Mouse (Mus musculus) heart, postnatal 14 days (tissue): Measurements from ENCODE around the gene Cavin4. TPM values are rescaled to one million over a fixed set of nuclear protein-coding genes. Genes with fewer than 3 reads are reported as not detected.

ENCODE experiments used
- DNase-seq, 2 experiments: peaks; one replicate each; pipeline ENCODE4 v3.0.0; 2021 to 2022
- intact Hi-C: fragments of 180-260 bp; cut with DNase I; formaldehyde crosslinking; loops from one replicate; pipeline ENCODE4 v1.15.1; 2025
- total RNA-seq, 2 experiments: library from RNA; stranded (reverse); gene quantifications; 2 replicates each; pipeline ENCODE4 v1.2.3; 2021

Gene Cavin4
- total RNA-seq, 2 experiments from 2014 or later: 72.1 to 85.4 TPM

DNA sequence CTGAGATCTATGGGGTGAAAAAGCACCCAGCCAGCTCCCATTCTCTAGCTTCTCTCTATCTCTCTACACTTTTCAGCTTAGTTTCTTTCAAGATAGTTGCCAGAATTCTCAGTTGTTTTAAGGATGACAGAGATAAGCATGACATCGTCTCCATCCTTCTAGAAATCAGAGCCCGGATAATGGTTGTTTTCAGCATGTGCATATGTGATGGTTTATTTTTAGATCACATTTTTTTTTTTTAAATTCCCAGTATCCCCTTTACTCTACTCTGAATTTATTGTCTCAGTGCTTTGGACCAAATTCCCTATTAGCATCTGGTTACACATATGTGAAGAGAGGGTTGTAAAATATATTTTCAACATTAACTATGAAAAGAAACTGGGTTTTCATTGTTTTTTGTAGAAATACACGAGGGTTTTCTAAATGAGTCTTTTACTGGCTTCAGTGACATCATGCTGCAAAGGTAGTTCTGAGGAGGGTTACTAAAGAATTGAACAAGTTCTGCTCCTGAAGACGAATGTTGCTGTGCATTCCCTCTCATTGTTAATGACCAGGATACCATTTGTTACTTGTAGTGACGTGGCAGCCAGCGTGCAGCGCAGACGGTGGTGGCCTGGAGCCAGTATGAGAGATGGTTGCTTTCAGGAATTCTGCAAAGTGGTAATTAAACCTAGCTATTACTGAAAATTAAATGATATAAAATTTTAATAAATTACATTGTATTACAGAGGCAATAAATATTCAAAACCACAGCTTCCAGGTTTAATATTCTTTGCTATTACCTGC, 52.7 kb downstream of the Cavin4 start:
- intact Hi-C loops: no loop called here
- DNase-seq: no peak

DNA sequence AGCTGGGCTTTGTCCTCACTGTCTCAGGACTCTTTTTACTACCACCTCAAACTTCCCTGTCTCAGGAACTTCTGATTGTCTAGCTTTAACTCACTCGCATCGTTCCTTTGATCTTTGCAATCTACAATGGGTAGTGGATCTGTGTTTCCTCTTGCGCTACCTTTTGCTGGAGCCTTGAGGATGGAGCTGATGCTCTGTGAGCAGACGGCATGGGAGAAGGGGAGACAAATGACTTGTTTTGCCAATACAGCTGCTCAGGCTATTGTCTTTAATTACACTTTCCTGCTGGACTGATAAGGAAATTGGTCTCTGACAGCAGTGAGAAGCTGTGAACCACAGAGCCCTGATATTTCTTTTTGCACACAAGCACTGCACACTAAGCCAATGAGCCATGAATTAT, 53.5 kb downstream of the Cavin4 start:
- intact Hi-C loops: no loop called here
- DNase-seq: no peak

Other genes with a start within 250 kb of the Cavin4 start
- 10 to 100 TPM; 10.8 to 11.6 TPM for gene Tex10, start 190.1 kb upstream of the Cavin4 start, total RNA-seq
- 10 to 100 TPM; 24.1 to 25.8 TPM for gene Msantd3, start 123.6 kb upstream of the Cavin4 start, total RNA-seq
- 10 to 100 TPM; 12.5 to 13.1 TPM for gene Tmeff1, start 78.3 kb upstream of the Cavin4 start, total RNA-seq